Mouse (Mus musculus): ENCODE measurements around the gene Thsd4. TPM values are rescaled to one million over a fixed set of nuclear protein-coding genes. Genes with fewer than 3 reads are reported as not detected.
A peak's percentile ranks its signal among the peaks of the same experiment; 100 is the strongest.

Thsd4 gene
- total RNA-seq (2014; rRNA removed): 0.92 and 1.1 TPM in 2 replicates
- 0.70 and 0.93 TPM in 2 replicates for polyA plus RNA-seq (2012; rRNA removed)

- no peaks in the 10 kb centered on the region for H3K4me1 ChIP-seq (ENCODE audit: control insufficient read depth, insufficient read depth, low read length)
- peaks cover 4% of the 10 kb centered on the region; the same call in 1 of the 2 replicates for H3K27me3 ChIP-seq (ENCODE audit: control insufficient read depth, insufficient read depth, low read length)
- H3K27ac ChIP-seq (replicated peaks; ENCODE audit: insufficient read depth, low read depth, low read length): no peak within 1 kb of the TSS
- DNase-seq (ENCODE audit: extremely low read depth, low read depth, low spot score): no peak
- TF ChIP-seq CTCF (IDR thresholded peaks at IDR 0.05; ENCODE audit: low read depth, low read length) (peak; percentile 65), POLR2A (IDR thresholded peaks at IDR 0.05; ENCODE audit: extremely low read depth, insufficient read depth, low read length) (no peak)
- H3K4me3 ChIP-seq (ENCODE audit: insufficient read depth, low read depth, low read length): peak within 1 kb of the TSS; percentile 49; the same call in 1 of the 2 replicates
- no peaks in the 10 kb centered on the region for H3K36me3 ChIP-seq (ENCODE audit: control insufficient read depth, insufficient read depth, low read length)
- peak within 1 kb of the TSS; percentile 57 for H3K9ac ChIP-seq (ENCODE audit: low read depth, low read length)
- WGBS: 2% methylated on average over 51 of the region's 51 CpGs
- no peaks in the 10 kb centered on the region for H3K79me2 ChIP-seq (ENCODE audit: control insufficient read depth, insufficient read depth, low read length)
These were observed at the start of gene Thsd4 for GRCm38 (mm10) chr9:60521806-60522264. Gene Thsd4 (minus strand): TSS chr9:60522046.

DNA sequence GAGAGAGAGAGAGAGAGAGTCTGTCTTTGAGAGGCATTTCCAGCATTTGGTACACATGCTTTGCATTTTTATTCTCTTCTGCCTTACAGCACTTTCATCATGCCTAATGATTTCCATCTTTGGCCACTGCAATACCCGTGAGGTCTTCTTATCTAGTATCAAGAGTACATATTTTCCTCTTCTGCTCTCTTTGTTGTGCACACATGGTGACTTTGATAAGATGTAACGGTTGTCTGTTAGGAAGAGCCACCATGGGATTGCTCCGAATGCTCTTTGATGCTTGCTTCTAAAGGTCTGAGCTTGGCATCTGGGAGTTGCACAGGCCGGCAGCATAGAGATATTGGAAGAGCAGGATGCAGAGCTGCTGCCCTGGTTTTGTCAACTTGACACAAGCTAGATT, 49.2 kb upstream of the Thsd4 start:
- Histone ChIP-seq H3K4me3 (ENCODE audit: insufficient read depth, low read depth, low read length) (no peak overlapping the region), H3K79me2 (ENCODE audit: control insufficient read depth, insufficient read depth, low read length) (no peaks in the 10 kb centered on the region), H3K36me3 (ENCODE audit: control insufficient read depth, insufficient read depth, low read length) (no peaks in the 10 kb centered on the region), H3K27me3 (ENCODE audit: control insufficient read depth, insufficient read depth, low read length) (no peaks in the 10 kb centered on the region), H3K9ac (ENCODE audit: low read depth, low read length) (no peak overlapping the region), H3K4me1 (ENCODE audit: control insufficient read depth, insufficient read depth, low read length) (no peaks in the 10 kb centered on the region), H3K27ac (replicated peaks; ENCODE audit: insufficient read depth, low read depth, low read length) (no peak overlapping the region)
- 55% methylated on average over 4 of the region's 4 CpGs for whole genome bisulfite sequencing
- TF ChIP-seq POLR2A (IDR thresholded peaks at IDR 0.05; ENCODE audit: extremely low read depth, insufficient read depth, low read length) (no peak), CTCF (IDR thresholded peaks at IDR 0.05; ENCODE audit: low read depth, low read length) (no peak)
- no peak for DNase-seq (ENCODE audit: extremely low read depth, low read depth, low spot score)

- Histone ChIP-seq H3K79me2 (ENCODE audit: control insufficient read depth, insufficient read depth, low read length) (no peaks in the 10 kb centered on the region), H3K27me3 (ENCODE audit: control insufficient read depth, insufficient read depth, low read length) (no peaks in the 10 kb centered on the region), H3K9ac (ENCODE audit: low read depth, low read length) (no peak overlapping the region), H3K4me1 (ENCODE audit: control insufficient read depth, insufficient read depth, low read length) (no peaks in the 10 kb centered on the region), H3K36me3 (ENCODE audit: control insufficient read depth, insufficient read depth, low read length) (no peaks in the 10 kb centered on the region), H3K4me3 (ENCODE audit: insufficient read depth, low read depth, low read length) (no peak overlapping the region), H3K27ac (replicated peaks; ENCODE audit: insufficient read depth, low read depth, low read length) (no peak overlapping the region)
- TF ChIP-seq POLR2A (IDR thresholded peaks at IDR 0.05; ENCODE audit: extremely low read depth, insufficient read depth, low read length) (no peak), CTCF (IDR thresholded peaks at IDR 0.05; ENCODE audit: low read depth, low read length) (no peak)
- DNase-seq (ENCODE audit: extremely low read depth, low read depth, low spot score): no peak
- WGBS: 80% methylated on average over 2 of the region's 2 CpGs
These were observed 47.5 kb upstream of the Thsd4 start for GRCm38 (mm10) chr9:60569366-60569765.

DNA sequence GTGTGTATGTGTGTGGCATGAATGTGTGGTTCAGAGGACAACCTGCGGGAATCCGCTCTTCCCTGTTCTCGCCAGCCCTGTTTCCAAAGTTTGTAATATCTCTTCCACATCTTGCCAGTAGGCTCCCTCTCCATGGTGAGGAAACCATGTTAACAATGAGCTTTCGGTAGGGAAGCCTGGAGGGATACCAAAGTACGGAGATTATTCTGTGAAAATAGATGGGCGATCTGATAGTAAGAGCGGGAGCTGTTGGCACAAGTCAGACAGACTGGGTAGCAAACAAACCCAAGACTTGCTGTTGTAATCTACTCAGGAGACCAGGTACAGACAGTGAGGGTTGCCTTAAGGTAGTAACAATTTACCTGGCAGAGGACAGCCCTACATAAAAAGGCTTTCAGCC, 42.0 kb upstream of the Thsd4 start:
- Histone ChIP-seq H3K79me2 (ENCODE audit: control insufficient read depth, insufficient read depth, low read length) (no peaks in the 10 kb centered on the region), H3K4me3 (ENCODE audit: insufficient read depth, low read depth, low read length) (no peak overlapping the region), H3K9ac (ENCODE audit: low read depth, low read length) (no peak overlapping the region), H3K36me3 (ENCODE audit: control insufficient read depth, insufficient read depth, low read length) (no peaks in the 10 kb centered on the region), H3K27ac (replicated peaks; ENCODE audit: insufficient read depth, low read depth, low read length) (no peak overlapping the region), H3K27me3 (ENCODE audit: control insufficient read depth, insufficient read depth, low read length) (no peaks in the 10 kb centered on the region), H3K4me1 (ENCODE audit: control insufficient read depth, insufficient read depth, low read length) (no peaks in the 10 kb centered on the region)
- WGBS: 91% methylated on average over 7 of the region's 7 CpGs
- DNase-seq (ENCODE audit: extremely low read depth, low read depth, low spot score): no peak
- TF ChIP-seq POLR2A (IDR thresholded peaks at IDR 0.05; ENCODE audit: extremely low read depth, insufficient read depth, low read length) (no peak), CTCF (IDR thresholded peaks at IDR 0.05; ENCODE audit: low read depth, low read length) (no peak)

DNA sequence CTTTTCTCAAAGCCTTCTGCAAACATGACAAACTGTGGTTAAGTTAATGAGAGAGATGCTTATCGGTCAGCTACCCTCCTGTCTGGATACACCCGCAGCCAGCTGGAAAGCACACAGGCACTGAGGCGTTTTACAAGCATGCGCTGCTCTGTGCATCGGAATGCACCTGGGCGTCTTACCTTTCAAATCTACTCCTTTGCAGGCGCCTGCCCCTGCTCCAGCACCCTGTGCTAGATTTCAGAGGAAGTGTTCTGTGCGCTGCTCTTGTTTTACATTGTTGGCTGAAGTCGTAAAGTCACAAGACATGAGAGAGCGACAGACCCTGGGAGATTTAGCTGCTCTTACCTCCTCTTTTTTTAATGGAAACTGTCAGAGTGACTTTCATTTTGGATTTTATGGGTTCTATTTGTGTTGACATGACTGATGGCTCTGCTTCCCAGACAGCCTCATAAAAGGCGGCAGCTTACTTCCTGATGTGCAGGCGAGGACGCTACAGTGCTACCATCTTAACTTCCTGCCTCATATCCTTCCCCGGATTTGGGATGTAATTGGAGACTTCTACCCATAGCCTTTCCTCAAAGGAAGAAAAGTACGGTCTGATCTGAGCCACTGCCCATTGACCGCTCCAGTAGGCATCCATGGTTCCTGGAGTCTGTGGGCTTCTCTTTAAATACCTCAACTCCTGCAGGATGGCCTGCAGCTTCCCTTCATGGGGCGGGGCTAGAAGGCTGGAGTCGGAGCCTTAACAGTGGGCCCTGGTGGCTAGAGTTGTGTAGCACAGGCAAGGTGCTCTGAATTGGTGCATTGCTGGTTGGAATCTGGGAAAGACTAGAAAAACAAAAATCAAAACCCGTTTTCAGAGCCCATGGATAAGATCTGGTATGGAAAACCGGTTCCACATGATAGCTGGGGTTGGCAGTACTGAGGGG, 40.9 kb upstream of the Thsd4 start:
- no peaks in the 10 kb centered on the region for H3K36me3 ChIP-seq (ENCODE audit: control insufficient read depth, insufficient read depth, low read length)
- H3K79me2 ChIP-seq (ENCODE audit: control insufficient read depth, insufficient read depth, low read length): no peaks in the 10 kb centered on the region
- no peaks in the 10 kb centered on the region for H3K4me1 ChIP-seq (ENCODE audit: control insufficient read depth, insufficient read depth, low read length)
- H3K9ac ChIP-seq (ENCODE audit: low read depth, low read length): no peak overlapping the region
- 51% methylated on average over 20 of the region's 20 CpGs for WGBS
- no peak overlapping the region for H3K4me3 ChIP-seq (ENCODE audit: insufficient read depth, low read depth, low read length)
- H3K27ac ChIP-seq (replicated peaks; ENCODE audit: insufficient read depth, low read depth, low read length): no peak overlapping the region
- TF ChIP-seq POLR2A (IDR thresholded peaks at IDR 0.05; ENCODE audit: extremely low read depth, insufficient read depth, low read length) (no peak), CTCF (IDR thresholded peaks at IDR 0.05; ENCODE audit: low read depth, low read length) (no peak)
- H3K27me3 ChIP-seq (ENCODE audit: control insufficient read depth, insufficient read depth, low read length): no peaks in the 10 kb centered on the region
- DNase-seq (ENCODE audit: extremely low read depth, low read depth, low spot score): no peak
